Mouse (Mus musculus) E14TG2a.4 (cell line): ENCODE measurements around the gene Sema6d.

Experiments
- CTCF ChIP-seq: conservative IDR thresholded peaks from 2 replicates; pipeline ENCODE4 v1.5.1; 2014; ENCODE audit warnings: low read length
- POU5F1 ChIP-seq: IDR thresholded peaks from 2 replicates; pipeline ENCODE4 v1.6.1; 2014; ENCODE audit warnings: low read length, borderline replicate concordance

- TF ChIP-seq CTCF: no peak
- TF ChIP-seq POU5F1: no peak
Observed at GRCm38 (mm10) chr2:124704922-124705321, 615.2 kb downstream of the Sema6d start.
